Mouse (Mus musculus): ENCODE measurements around the gene Insr.

- TF ChIP-seq ZNF384 (IDR thresholded peaks at IDR 0.05; ENCODE audit: low read depth, low read length): no peak
- no peak for TF ChIP-seq TCF12 (IDR thresholded peaks at IDR 0.05; ENCODE audit: low read depth, low read length)
These were observed 2.2 kb downstream of the Insr start for GRCm38 (mm10) chr8:3277266-3277665.
